Mouse (Mus musculus) intestine, postnatal 0 days (tissue): ENCODE results near the gene Serpina3i. TPM values are rescaled to one million over a fixed set of nuclear protein-coding genes. Genes with fewer than 3 reads are reported as not detected.

Source experiments
- ATAC-seq: fragments of 200-750 bp; cut with Nextera tagmentation; 2 replicates; pipeline ENCODE4 v1.8.0; 2017; ENCODE audit warnings: mild to moderate bottlenecking, moderate TSS enrichment, moderate library complexity
- H3K27ac ChIP-seq: fragments of 300-500 bp; sonication (generic); 2 replicates; pipeline ENCODE4 v1.5.1; 2014; ENCODE audit warnings: mild to moderate bottlenecking, low read depth, low read length, moderate library complexity
- H3K27me3 ChIP-seq: fragments of 300-500 bp; sonication (generic); replicated peaks from 2 replicates; pipeline ENCODE4 v1.6.1; 2014; ENCODE audit warnings: low read length, mixed read lengths; ENCODE audit not compliant: control insufficient read depth, insufficient read depth
- H3K36me3 ChIP-seq: fragments of 300-500 bp; sonication (generic); 2 replicates; pipeline ENCODE4 v1.6.1; 2014; ENCODE audit warnings: mild to moderate bottlenecking, moderate library complexity; ENCODE audit not compliant: control insufficient read depth, insufficient read depth
- H3K4me1 ChIP-seq: fragments of 300-500 bp; sonication (generic); replicated peaks from 2 replicates; pipeline ENCODE4 v1.6.1; 2014; ENCODE audit warnings: antibody characterized with exemption, low read length, mixed read lengths; ENCODE audit not compliant: control insufficient read depth, insufficient read depth
- H3K4me2 ChIP-seq: fragments of 300-500 bp; sonication (generic); replicated peaks from 2 replicates; pipeline ENCODE4 v1.6.1; 2014; ENCODE audit warnings: low read depth, mild to moderate bottlenecking, moderate library complexity
- H3K4me3 ChIP-seq: fragments of 300-500 bp; sonication (generic); 2 replicates; pipeline ENCODE4 v1.5.1; 2014; ENCODE audit warnings: low read depth, low read length
- H3K9ac ChIP-seq: fragments of 300-500 bp; sonication (generic); 2 replicates; pipeline ENCODE4 v1.6.1; 2014; ENCODE audit warnings: mild to moderate bottlenecking, low read depth, low read length
- H3K9me3 ChIP-seq: fragments of 300-500 bp; sonication (generic); 2 replicates; pipeline ENCODE4 v1.6.1; 2016; ENCODE audit warnings: mixed run types; ENCODE audit not compliant: control insufficient read depth
- CTCF ChIP-seq: sonication (generic); IDR thresholded peaks from 2 replicates; pipeline ENCODE4 v1.5.1; 2016; ENCODE audit warnings: low read depth, mild to moderate bottlenecking, control low read depth, antibody characterized with exemption, moderate library complexity
- WGBS: fragments of 180-500 bp; shearing (Covaris S2); extraction: QIAGEN DNeasy Blood & Tissue Kit; methylation state at CpG from one replicate; pipeline ENCODE4 v1.1.7; 2014; 5-methylcytosine and 5-hydroxymethylcytosine counted together
- polyA plus RNA-seq: library from polyadenylated mRNA; unstranded; fragments of >200 nt; fragmentation: Nextera tagmentation; extraction: Ambion mirVana; gene quantifications from 2 replicates; pipeline ENCODE4 v1.2.1, GENCODE M21; 2015

Serpina3i gene
- polyA plus RNA-seq, 1 experiment from 2014 or later, result not detected

DNA sequence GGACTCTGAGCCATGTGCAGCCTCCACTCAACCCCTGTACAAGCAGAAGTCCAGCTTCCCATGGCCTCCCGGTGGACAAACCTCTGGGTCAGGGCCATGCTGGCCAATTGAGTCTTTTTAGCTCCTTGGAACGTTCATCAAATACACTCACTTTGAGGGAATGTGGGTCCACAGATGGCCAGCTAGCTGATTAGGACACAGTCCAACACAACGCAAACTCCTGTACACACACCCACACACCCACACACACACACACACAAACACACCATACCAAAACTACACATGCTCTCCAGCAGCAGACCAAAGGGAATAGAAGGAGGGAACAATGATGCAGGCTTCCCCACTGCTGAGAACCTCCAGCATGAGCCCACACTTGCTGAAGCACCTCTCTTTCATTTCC lies 17.3 kb upstream of the Serpina3i start:
- Histone ChIP-seq H3K9ac (no peak overlapping the region), H3K4me1 (no peaks in the 10 kb centered on the region), H3K27ac (no peak overlapping the region), H3K36me3 (no peaks in the 10 kb centered on the region), H3K9me3 (no peaks in the 10 kb centered on the region), H3K4me2 (no peak overlapping the region), H3K27me3 (no peaks in the 10 kb centered on the region), H3K4me3 (no peak overlapping the region)
- no peak for TF ChIP-seq CTCF
- WGBS, result 74% methylated on average over 3 of the region's 3 CpGs
- ATAC-seq, result no peak

DNA sequence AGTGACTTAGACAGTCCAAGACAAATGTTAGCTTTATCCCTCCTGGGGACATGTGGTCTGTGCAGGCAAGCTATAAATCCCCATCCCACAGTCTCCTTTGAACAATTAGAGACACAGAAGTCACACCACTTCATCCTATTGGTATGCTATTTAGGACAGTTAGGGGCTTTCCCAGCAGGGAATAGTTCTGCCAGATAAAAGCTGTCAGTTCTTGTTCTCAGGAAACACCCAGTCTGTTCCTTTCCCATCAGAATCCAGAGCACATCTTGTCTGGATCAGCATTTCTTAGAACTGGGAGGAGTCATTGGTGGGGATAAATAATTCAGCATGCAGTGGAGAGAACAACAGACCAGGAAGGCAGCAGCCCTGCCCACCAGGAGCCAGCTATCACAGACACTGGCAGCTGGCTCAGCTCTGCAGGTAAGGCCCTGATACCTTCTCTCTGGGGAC lies 15.3 kb upstream of the Serpina3i start:
- Histone ChIP-seq H3K4me3 (no peak overlapping the region), H3K27me3 (no peaks in the 10 kb centered on the region), H3K36me3 (no peaks in the 10 kb centered on the region), H3K27ac (no peak overlapping the region), H3K4me2 (no peak overlapping the region), H3K4me1 (no peaks in the 10 kb centered on the region), H3K9me3 (no peaks in the 10 kb centered on the region), H3K9ac (no peak overlapping the region)
- TF ChIP-seq CTCF, result no peak
- no peak for ATAC-seq

DNA sequence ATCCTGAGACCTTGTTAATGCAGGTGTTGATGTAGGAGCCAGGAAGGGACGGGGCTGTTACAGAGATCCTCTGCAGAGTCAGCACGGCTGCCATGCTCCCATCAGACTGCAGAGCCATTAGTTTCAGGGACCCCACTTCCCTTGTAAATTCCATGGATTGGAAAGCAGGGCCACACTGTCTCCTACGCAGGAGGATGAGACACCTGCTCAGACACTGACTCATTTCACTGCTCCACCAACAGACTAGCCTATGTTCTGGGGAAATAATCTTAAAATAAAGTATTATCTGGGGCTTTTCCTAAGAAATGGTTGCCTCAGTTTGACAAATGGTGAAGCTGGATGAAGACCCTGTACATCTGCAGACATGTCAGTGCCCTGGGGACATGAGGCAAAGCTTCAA lies 14.7 kb upstream of the Serpina3i start:
- ATAC-seq, result no peak
- 64% methylated on average over 3 of the region's 3 CpGs for WGBS
- no peak overlapping the region for H3K4me3 ChIP-seq
- H3K9ac ChIP-seq, result no peak overlapping the region
- H3K4me2 ChIP-seq, result no peak overlapping the region
- H3K36me3 ChIP-seq, result no peaks in the 10 kb centered on the region
- H3K4me1 ChIP-seq, result no peaks in the 10 kb centered on the region
- no peaks in the 10 kb centered on the region for H3K27me3 ChIP-seq
- TF ChIP-seq CTCF, result no peak
- H3K9me3 ChIP-seq, result no peaks in the 10 kb centered on the region
- H3K27ac ChIP-seq, result no peak overlapping the region

DNA sequence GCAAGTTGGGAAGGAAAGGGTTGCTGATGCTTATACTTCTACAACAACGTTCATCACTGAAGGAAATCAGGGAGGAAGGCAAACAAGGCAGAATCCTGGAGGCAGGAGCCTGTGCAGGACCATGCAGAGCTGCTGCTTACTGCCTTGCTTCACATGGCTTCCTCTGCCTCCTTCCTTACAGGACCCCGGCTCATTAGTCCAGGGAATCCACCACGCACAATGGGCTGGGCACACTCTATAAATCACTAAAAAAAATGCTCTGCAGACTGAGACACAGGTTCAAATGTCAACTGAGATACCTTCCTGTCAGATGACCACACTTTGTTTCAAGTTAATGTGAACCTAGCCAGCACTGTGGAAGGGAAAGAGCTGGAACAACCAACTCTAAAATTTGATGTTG lies 1.9 kb upstream of the Serpina3i start:
- no peaks in the 10 kb centered on the region for H3K4me1 ChIP-seq
- H3K9me3 ChIP-seq, result no peaks in the 10 kb centered on the region
- 29% methylated on average over 3 of the region's 3 CpGs for WGBS
- H3K36me3 ChIP-seq, result no peaks in the 10 kb centered on the region
- TF ChIP-seq CTCF, result no peak
- H3K4me2 ChIP-seq, result no peak overlapping the region
- ATAC-seq, result no peak
- H3K27me3 ChIP-seq, result no peaks in the 10 kb centered on the region
- no peak overlapping the region for H3K27ac ChIP-seq
- H3K4me3 ChIP-seq, result no peak overlapping the region
- H3K9ac ChIP-seq, result no peak overlapping the region

DNA sequence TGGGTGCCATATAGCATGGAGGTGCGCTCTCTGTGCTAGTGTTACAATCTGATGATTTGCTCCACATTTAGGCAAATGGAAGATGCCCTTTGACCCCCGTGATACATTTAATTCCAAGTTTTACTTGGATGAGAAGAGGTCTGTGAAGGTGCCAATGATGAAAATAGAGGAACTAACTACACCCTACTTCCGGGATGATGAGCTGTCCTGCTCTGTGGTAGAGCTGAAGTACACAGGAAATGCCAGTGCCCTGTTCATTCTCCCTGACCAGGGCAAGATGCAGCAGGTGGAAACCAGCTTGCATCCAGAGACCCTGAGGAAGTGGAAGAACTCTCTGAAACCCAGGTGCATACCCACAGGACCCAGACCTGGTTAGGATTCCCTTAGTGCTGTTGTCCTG lies 3.5 kb downstream of the Serpina3i start:
- H3K27ac ChIP-seq, result no peak overlapping the region
- no peaks in the 10 kb centered on the region for H3K9me3 ChIP-seq
- ATAC-seq, result no peak
- no peak overlapping the region for H3K4me3 ChIP-seq
- H3K4me2 ChIP-seq, result no peak overlapping the region
- H3K36me3 ChIP-seq, result no peaks in the 10 kb centered on the region
- no peaks in the 10 kb centered on the region for H3K4me1 ChIP-seq
- no peak overlapping the region for H3K9ac ChIP-seq
- no peaks in the 10 kb centered on the region for H3K27me3 ChIP-seq
- TF ChIP-seq CTCF, result no peak
- 75% methylated on average over 3 of the region's 3 CpGs for WGBS

DNA sequence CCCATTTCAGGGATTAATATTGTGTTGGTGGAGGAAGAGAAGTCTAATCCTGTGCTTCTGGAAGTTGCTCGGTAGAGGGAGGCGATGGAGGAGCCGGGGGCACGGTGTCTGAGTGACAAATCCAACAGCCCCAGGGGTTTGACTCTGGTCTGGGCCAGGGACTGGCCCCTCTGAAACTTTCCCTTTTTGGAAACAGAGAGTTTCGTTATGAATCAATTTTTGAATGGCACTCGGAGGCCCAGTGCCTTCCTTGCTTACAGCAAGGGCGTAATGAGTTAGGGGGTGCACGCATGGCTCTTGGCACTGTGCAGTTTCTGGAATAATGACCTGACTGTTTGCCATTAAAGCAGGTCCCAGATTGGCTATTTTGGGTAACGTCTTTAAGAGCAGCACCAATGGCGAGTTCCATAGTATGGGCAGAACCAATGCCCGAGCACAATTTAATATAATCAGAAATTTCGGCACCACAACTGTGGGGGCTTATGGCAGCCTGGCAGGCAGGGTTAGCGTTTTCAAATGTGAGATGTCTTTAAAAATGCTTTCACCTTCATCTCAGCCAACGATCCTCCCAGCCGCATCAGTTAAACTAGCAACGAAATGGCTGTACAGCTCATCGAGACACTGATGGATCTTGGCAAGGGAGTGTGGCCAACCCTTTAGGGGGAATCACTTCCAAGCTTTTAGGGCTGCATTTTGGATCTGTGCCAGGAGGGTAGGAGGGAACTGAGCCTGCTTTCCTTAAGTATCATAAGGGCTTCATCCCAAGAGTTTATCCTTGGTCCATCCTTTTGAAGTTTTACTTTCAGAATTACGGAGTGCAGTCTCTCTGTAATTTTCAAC lies 15.5 kb downstream of the Serpina3i start:
- Histone ChIP-seq H3K27ac (no peak overlapping the region), H3K36me3 (no peaks in the 10 kb centered on the region), H3K9me3 (no peaks in the 10 kb centered on the region), H3K9ac (no peak overlapping the region), H3K4me3 (no peak overlapping the region), H3K4me1 (no peaks in the 10 kb centered on the region), H3K4me2 (no peak overlapping the region), H3K27me3 (no peaks in the 10 kb centered on the region)
- ATAC-seq, result no peak
- TF ChIP-seq CTCF, result no peak
- 88% methylated on average over 18 of the region's 18 CpGs for WGBS
